Comparison of ENCODE assay signal across 27 mouse cellular contexts in genomic region chr5:139815964-139816363, GRCm38 (mm10). TPM values are rescaled to one million over a fixed set of nuclear protein-coding genes. Genes with fewer than 3 reads are reported as not detected.
A peak's percentile ranks its signal among the peaks of the same experiment; 100 is the strongest.
DNase-seq lines count a peak whose midpoint lies in the region; ATAC-seq and TF ChIP-seq lines count a peak whose summit lies in the region.
"Had no signal": no experiment of that assay in that cellular context is flagged by ENCODE, and none has a peak within 500 bp of the region (broad histone marks: within the 10 kb centered on the region; RNA-seq: fewer than 3 reads in every experiment).

No protein-coding gene starts in this region.

- no peak overlapping the region for H3K4me3 ChIP-seq in liver, embryonic 13.5 days (replicated peaks)
- no peak overlapping the region for H3K4me3 ChIP-seq in liver, postnatal 0 days (ENCODE audit: low read depth, low read length)
- H3K4me3 ChIP-seq in midbrain, postnatal 0 days (ENCODE audit: low read depth, low read length), result no peak overlapping the region
- H3K4me3 ChIP-seq in midbrain, embryonic 10.5 days, result no peak overlapping the region
- H3K4me3 ChIP-seq: heart, embryonic 13.5 days; limb, embryonic 13.5 days; neural tube, embryonic 12.5 days had no signal

- no peak for ATAC-seq in liver, embryonic 13.5 days (ENCODE audit: low read depth)
- ATAC-seq in liver, postnatal 0 days, result no peak
- ATAC-seq in midbrain, postnatal 0 days (ENCODE audit: low FRiP score), result no peak
- ATAC-seq: forebrain, embryonic 16.5 days had no signal

- H3K9me3 ChIP-seq in liver, embryonic 13.5 days (replicated peaks), result no peaks in the 10 kb centered on the region
- H3K9me3 ChIP-seq in liver, postnatal 0 days (ENCODE audit: low read length), result no peaks in the 10 kb centered on the region
- H3K9me3 ChIP-seq in midbrain, postnatal 0 days (ENCODE audit: low read length), result no peaks in the 10 kb centered on the region
- H3K9me3 ChIP-seq in midbrain, embryonic 10.5 days (replicated peaks), result no peaks in the 10 kb centered on the region
- H3K9me3 ChIP-seq: heart, embryonic 13.5 days; limb, embryonic 13.5 days; neural tube, embryonic 12.5 days had no signal

- peaks cover 16% of the 10 kb centered on the region for H3K27me3 ChIP-seq in liver, embryonic 13.5 days
- H3K27me3 ChIP-seq in liver, postnatal 0 days (ENCODE audit: insufficient read depth, low read length), result no peaks in the 10 kb centered on the region
- H3K27me3 ChIP-seq in midbrain, postnatal 0 days (ENCODE audit: insufficient read depth, low read length), result peaks cover 6% of the 10 kb centered on the region; the same call in 1 of the 2 replicates
- peaks cover 34% of the 10 kb centered on the region for H3K27me3 ChIP-seq in midbrain, embryonic 10.5 days (ENCODE audit: low read depth, poor library complexity, severe bottlenecking)

- no peak for TF ChIP-seq EP300 in liver, postnatal 0 days (IDR thresholded peaks at IDR 0.05; ENCODE audit: low read depth)

- H3K4me2 ChIP-seq in liver, embryonic 13.5 days, result no peak overlapping the region
- H3K4me2 ChIP-seq in liver, postnatal 0 days (ENCODE audit: low read depth, low read length), result no peak overlapping the region
- no peak overlapping the region for H3K4me2 ChIP-seq in midbrain, postnatal 0 days (ENCODE audit: low read depth, low read length, poor library complexity, severe bottlenecking)
- H3K4me2 ChIP-seq: heart, embryonic 13.5 days; limb, embryonic 13.5 days; neural tube, embryonic 12.5 days had no signal

- no peak for TF ChIP-seq CTCF in liver, postnatal 0 days (IDR thresholded peaks at IDR 0.05; ENCODE audit: low read depth)
- TF ChIP-seq CTCF in midbrain, postnatal 0 days (IDR thresholded peaks at IDR 0.05), result no peak

- WGBS in liver, embryonic 13.5 days (ENCODE audit: insufficient replicate concordance), result 79% methylated on average over 6 of the region's 6 CpGs
- WGBS in liver, postnatal 0 days (ENCODE audit: insufficient replicate concordance), result 72% methylated on average over 6 of the region's 6 CpGs
- 67% methylated on average over 6 of the region's 6 CpGs for WGBS in midbrain, postnatal 0 days
- WGBS in midbrain, embryonic 10.5 days, result 91% methylated on average over 6 of the region's 6 CpGs

- DNase-seq in liver, embryonic 13.5 days, result no peak
- DNase-seq in liver, postnatal 0 days, result no peak
- peak; percentile 15 for DNase-seq in midbrain, postnatal 0 days (ENCODE audit: low spot score)
- DNase-seq in midbrain, embryonic 10.5 days (ENCODE audit: low spot score), result no peak
- peak; percentile 48 for DNase-seq in brain, adult 2 months (ENCODE audit: low read depth, low spot score)
- DNase-seq in kidney, adult 11 months, result no peak
- no peak for DNase-seq in layer of hippocampus, adult 18-20 months (ENCODE audit: low spot score in 2 of 2)
- DNase-seq: cerebellum, adult 8-10 months; kidney, postnatal 4 days; right cerebral cortex, postnatal 14 days had no signal

- H3K4me1 ChIP-seq in liver, embryonic 13.5 days (replicated peaks), result peaks cover 94% of the 10 kb centered on the region
- H3K4me1 ChIP-seq in liver, postnatal 0 days (ENCODE audit: insufficient read depth), result peaks cover 20% of the 10 kb centered on the region
- H3K4me1 ChIP-seq in midbrain, postnatal 0 days (ENCODE audit: insufficient read depth, low read length), result no peaks in the 10 kb centered on the region
- peaks cover 11% of the 10 kb centered on the region; the same call in 1 of the 2 replicates for H3K4me1 ChIP-seq in midbrain, embryonic 10.5 days

- peak overlapping the region; percentile 74 for H3K27ac ChIP-seq in liver, embryonic 13.5 days
- H3K27ac ChIP-seq in liver, postnatal 0 days (ENCODE audit: low read depth), result no peak overlapping the region
- H3K27ac ChIP-seq in midbrain, postnatal 0 days (ENCODE audit: low read depth, low read length), result no peak overlapping the region
- H3K27ac ChIP-seq in midbrain, embryonic 10.5 days (replicated peaks), result no peak overlapping the region
- H3K27ac ChIP-seq: heart, embryonic 13.5 days; limb, embryonic 13.5 days; neural tube, embryonic 12.5 days had no signal

- no peaks in the 10 kb centered on the region; the same call in 1 of the 2 replicates for H3K36me3 ChIP-seq in liver, embryonic 13.5 days
- H3K36me3 ChIP-seq in liver, postnatal 0 days (replicated peaks; ENCODE audit: insufficient read depth, low read length), result no peaks in the 10 kb centered on the region
- H3K36me3 ChIP-seq in midbrain, postnatal 0 days (ENCODE audit: insufficient read depth, low read length), result no peaks in the 10 kb centered on the region; the same call in 1 of the 2 replicates
- peaks cover under 1% of the 10 kb centered on the region; the same call in 1 of the 2 replicates for H3K36me3 ChIP-seq in midbrain, embryonic 10.5 days
- H3K36me3 ChIP-seq: heart, embryonic 13.5 days; limb, embryonic 13.5 days; neural tube, embryonic 12.5 days had no signal

- H3K9ac ChIP-seq in liver, embryonic 13.5 days, result peak overlapping the region; percentile 33; the same call in 1 of the 2 replicates
- H3K9ac ChIP-seq in liver, postnatal 0 days (replicated peaks), result no peak overlapping the region
- H3K9ac ChIP-seq in midbrain, postnatal 0 days (replicated peaks; ENCODE audit: low read length, poor library complexity, severe bottlenecking), result no peak overlapping the region
- H3K9ac ChIP-seq: heart, embryonic 13.5 days; limb, embryonic 13.5 days; neural tube, embryonic 12.5 days had no signal

RNA-seq across cellular contexts. Expression of gene Tmem184a, which starts 3.8 kb away (rescaled TPM):
- polyA plus RNA-seq in liver, embryonic 13.5 days (2015; fragmentation: Nextera tagmentation; extraction: Ambion mirVana), result 0.68 and 0.89 TPM in 2 replicates
- polyA plus RNA-seq in liver, postnatal 0 days (2015; fragmentation: Nextera tagmentation; extraction: Ambion mirVana), result 3.0 and 3.2 TPM in 2 replicates
- total RNA-seq in midbrain, postnatal 0 days (2014; rRNA removed), result 0.05 TPM in 1 of 2 replicates, not detected in the other
- polyA plus RNA-seq in midbrain, postnatal 0 days (2015; fragmentation: Nextera tagmentation; extraction: Ambion mirVana), result 0.16 and 0.29 TPM in 2 replicates
- polyA plus RNA-seq in midbrain, embryonic 10.5 days (2016; fragmentation: Nextera tagmentation; extraction: Ambion mirVana), result 0.84 and 1.2 TPM in 2 replicates
- total RNA-seq in layer of hippocampus, adult 18-20 months (2021), result under 1 TPM in 1 of 2 experiments, not detected in 1; 0.30 TPM

RNA-seq across cellular contexts. Expression of gene Gm26938, which starts 10.2 kb away (rescaled TPM):
- polyA plus RNA-seq in liver, embryonic 13.5 days (2015; fragmentation: Nextera tagmentation; extraction: Ambion mirVana), result not detected in 2 replicates
- polyA plus RNA-seq in liver, postnatal 0 days (2015; fragmentation: Nextera tagmentation; extraction: Ambion mirVana), result not detected in 2 replicates
- 1.3 TPM in 1 of 2 replicates, not detected in the other for total RNA-seq in midbrain, postnatal 0 days (2014; rRNA removed)
- polyA plus RNA-seq in midbrain, postnatal 0 days (2015; fragmentation: Nextera tagmentation; extraction: Ambion mirVana), result not detected in 2 replicates
- polyA plus RNA-seq in midbrain, embryonic 10.5 days (2016; fragmentation: Nextera tagmentation; extraction: Ambion mirVana), result not detected in 2 replicates
- total RNA-seq in layer of hippocampus, adult 18-20 months (2021), result not detected
- total RNA-seq: common myeloid progenitor, adult 5-6 weeks; gastrocnemius, adult 18-20 months; hematopoietic stem cell, adult 5-6 weeks; layer of hippocampus, postnatal 14 days; left cerebral cortex, postnatal 10 days; megakaryocyte-erythroid progenitor cell, adult 5-6 weeks; monocyte, adult 5-6 weeks had no signal
- polyA plus RNA-seq: embryonic facial prominence, embryonic 11.5 days; forebrain, embryonic 16.5 days; gonadal fat pad, adult 2 months; heart, embryonic 13.5 days; kidney, embryonic 14.5 days; limb, embryonic 13.5 days; neural tube, embryonic 12.5 days; spleen, adult 2 months; stomach, embryonic 16.5 days; urinary bladder, adult 2 months had no signal

RNA-seq across cellular contexts. Expression of gene Psmg3, which starts 10.7 kb away (rescaled TPM):
- polyA plus RNA-seq in liver, embryonic 13.5 days (2015; fragmentation: Nextera tagmentation; extraction: Ambion mirVana), result 68.7 and 70.5 TPM in 2 replicates
- polyA plus RNA-seq in liver, postnatal 0 days (2015; fragmentation: Nextera tagmentation; extraction: Ambion mirVana), result 28.8 and 29.1 TPM in 2 replicates
- total RNA-seq in midbrain, postnatal 0 days (2014; rRNA removed), result 20.4 and 28.7 TPM in 2 replicates
- polyA plus RNA-seq in midbrain, postnatal 0 days (2015; fragmentation: Nextera tagmentation; extraction: Ambion mirVana), result 61.0 and 65.9 TPM in 2 replicates
- polyA plus RNA-seq in midbrain, embryonic 10.5 days (2016; fragmentation: Nextera tagmentation; extraction: Ambion mirVana), result 100 and 102 TPM in 2 replicates
- 10 to 100 TPM; 20.7 to 21.8 TPM for total RNA-seq in layer of hippocampus, adult 18-20 months (2021)

RNA-seq across cellular contexts. Expression of gene Mafk, which starts 24.7 kb away (rescaled TPM):
- 41.6 and 44.9 TPM in 2 replicates for polyA plus RNA-seq in liver, embryonic 13.5 days (2015; fragmentation: Nextera tagmentation; extraction: Ambion mirVana)
- 15.7 and 19.1 TPM in 2 replicates for polyA plus RNA-seq in liver, postnatal 0 days (2015; fragmentation: Nextera tagmentation; extraction: Ambion mirVana)
- 15.2 and 17.8 TPM in 2 replicates for total RNA-seq in midbrain, postnatal 0 days (2014; rRNA removed)
- 8.7 and 9.3 TPM in 2 replicates for polyA plus RNA-seq in midbrain, postnatal 0 days (2015; fragmentation: Nextera tagmentation; extraction: Ambion mirVana)
- 9.7 and 9.9 TPM in 2 replicates for polyA plus RNA-seq in midbrain, embryonic 10.5 days (2016; fragmentation: Nextera tagmentation; extraction: Ambion mirVana)
- total RNA-seq in layer of hippocampus, adult 18-20 months (2021), result 10 to 100 TPM; 10.3 to 13.0 TPM

RNA-seq across cellular contexts. Expression of gene Ints1, which starts 40.5 kb away (rescaled TPM):
- 12.7 and 13.8 TPM in 2 replicates for polyA plus RNA-seq in liver, embryonic 13.5 days (2015; fragmentation: Nextera tagmentation; extraction: Ambion mirVana)
- polyA plus RNA-seq in liver, postnatal 0 days (2015; fragmentation: Nextera tagmentation; extraction: Ambion mirVana), result 5.6 and 6.4 TPM in 2 replicates
- 129 and 130 TPM in 2 replicates for total RNA-seq in midbrain, postnatal 0 days (2014; rRNA removed)
- polyA plus RNA-seq in midbrain, postnatal 0 days (2015; fragmentation: Nextera tagmentation; extraction: Ambion mirVana), result 27.1 and 29.1 TPM in 2 replicates
- 33.4 and 34.7 TPM in 2 replicates for polyA plus RNA-seq in midbrain, embryonic 10.5 days (2016; fragmentation: Nextera tagmentation; extraction: Ambion mirVana)
- 10 to 100 TPM; 79.0 to 89.5 TPM for total RNA-seq in layer of hippocampus, adult 18-20 months (2021)

Comparison
In these comparisons a context has a peak if more than half of its experiments do, and no peak if none do; other contexts are left out.
1. DNase-seq: peak in midbrain, postnatal 0 days (single experiment) and brain, adult 2 months (single experiment); none in liver, embryonic 13.5 days (single experiment), liver, postnatal 0 days (single experiment), midbrain, embryonic 10.5 days (single experiment), kidney, adult 11 months (single experiment) and layer of hippocampus, adult 18-20 months (0 of 2).